Mouse (Mus musculus): ENCODE results near the gene Macrod2.

The Macrod2 gene

GRCm38 (mm10) chr2:140913679-140914412 is 518.7 kb downstream of the Macrod2 start:
- DNase-seq: no peak

- no peak for DNase-seq
Measured at GRCm38 (mm10) chr2:140926922-140927321, 531.8 kb downstream of the Macrod2 start.

- no peak for DNase-seq
Measured at GRCm38 (mm10) chr2:140934483-140934882, 539.4 kb downstream of the Macrod2 start.

GRCm38 (mm10) chr2:140949461-140949860 is 554.4 kb downstream of the Macrod2 start:
- DNase-seq: no peak

GRCm38 (mm10) chr2:140959246-140959645 is 564.1 kb downstream of the Macrod2 start:
- no peak for DNase-seq

- no peak for DNase-seq
Measured at GRCm38 (mm10) chr2:140970181-140970580, 575.1 kb downstream of the Macrod2 start.

GRCm38 (mm10) chr2:140971845-140972244 is 576.7 kb downstream of the Macrod2 start:
- DNase-seq: no peak

GRCm38 (mm10) chr2:140985670-140986372 is 590.7 kb downstream of the Macrod2 start:
- no peak for DNase-seq

GRCm38 (mm10) chr2:141003846-141004245 is 608.7 kb downstream of the Macrod2 start:
- DNase-seq: no peak

GRCm38 (mm10) chr2:141004326-141004725 is 609.2 kb downstream of the Macrod2 start:
- no peak for DNase-seq

GRCm38 (mm10) chr2:141005616-141006015 is 610.5 kb downstream of the Macrod2 start:
- DNase-seq: no peak

GRCm38 (mm10) chr2:141007725-141008124 is 612.6 kb downstream of the Macrod2 start:
- DNase-seq: no peak

- no peak for DNase-seq
Measured at GRCm38 (mm10) chr2:141008458-141008857, 613.3 kb downstream of the Macrod2 start.

- no peak for DNase-seq
Measured at GRCm38 (mm10) chr2:141013443-141014165, 618.5 kb downstream of the Macrod2 start.

GRCm38 (mm10) chr2:141022971-141023370 is 627.9 kb downstream of the Macrod2 start:
- no peak for DNase-seq

- DNase-seq: no peak
Measured at GRCm38 (mm10) chr2:141023916-141024315, 628.8 kb downstream of the Macrod2 start.

- DNase-seq: no peak
Measured at GRCm38 (mm10) chr2:141024316-141025043, 629.4 kb downstream of the Macrod2 start.

- DNase-seq: no peak
Measured at GRCm38 (mm10) chr2:141056685-141057454, 661.8 kb downstream of the Macrod2 start.

- no peak for DNase-seq
Measured at GRCm38 (mm10) chr2:141057455-141057833, 662.3 kb downstream of the Macrod2 start.

- no peak for DNase-seq
Measured at GRCm38 (mm10) chr2:141073981-141074855, 679.1 kb downstream of the Macrod2 start.

GRCm38 (mm10) chr2:141078221-141078620 is 683.1 kb downstream of the Macrod2 start:
- no peak for DNase-seq
